Mouse (Mus musculus): ENCODE results near the gene Ip6k3. TPM values are rescaled to one million over a fixed set of nuclear protein-coding genes. Genes with fewer than 3 reads are reported as not detected.

Ip6k3 gene
- polyA plus RNA-seq, 2 experiments: 0.47 to 0.76 TPM

DNA sequence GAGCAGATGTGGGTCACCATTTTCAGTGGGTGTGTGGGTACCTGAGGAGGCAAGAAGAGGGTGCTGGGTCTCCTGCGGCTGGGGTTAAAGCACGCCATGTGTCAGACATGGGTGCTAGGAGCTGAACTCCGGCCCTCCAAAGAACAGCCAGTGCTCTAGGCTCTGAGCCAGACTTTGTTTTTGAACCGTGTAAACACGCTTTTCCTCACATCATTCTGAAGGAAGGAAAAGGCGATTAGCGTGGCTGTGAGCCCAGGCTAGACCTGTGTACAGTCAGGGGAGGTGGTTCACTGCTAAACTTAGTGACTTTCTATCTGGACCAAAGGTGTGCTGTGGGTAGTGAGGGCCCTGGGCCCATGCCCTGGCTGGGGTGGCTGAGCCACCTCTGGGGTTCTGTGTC lies 57.5 kb downstream of the Ip6k3 start:
- no peak overlapping the region for H3K27ac ChIP-seq (replicated peaks; ENCODE audit: low read depth, low read length)
- no peak overlapping the region for H3K4me3 ChIP-seq (replicated peaks; ENCODE audit: low read length)
- H3K27me3 ChIP-seq (ENCODE audit: control insufficient read depth, insufficient read depth, low read length): no peaks in the 10 kb centered on the region
- no peak overlapping the region for H3K4me2 ChIP-seq (replicated peaks; ENCODE audit: low read depth, low read length, severe bottlenecking)
- TF ChIP-seq POLR2A (IDR thresholded peaks at IDR 0.05; ENCODE audit: borderline replicate concordance, extremely low read depth, insufficient read depth, insufficient read length): no peak
- ATAC-seq (ENCODE audit: low FRiP score, low read depth): no peak
- H3K9me3 ChIP-seq (ENCODE audit: control insufficient read depth, low read length): no peaks in the 10 kb centered on the region
- H3K9ac ChIP-seq (ENCODE audit: low read depth, low read length, severe bottlenecking): no peak overlapping the region
- H3K36me3 ChIP-seq (ENCODE audit: control insufficient read depth, insufficient read depth, low read length): peaks cover 31% of the 10 kb centered on the region
- DNase-seq (ENCODE audit: low spot score): no peak
- 91% methylated on average over 7 of the region's 7 CpGs for WGBS
- no peaks in the 10 kb centered on the region for H3K4me1 ChIP-seq (ENCODE audit: control insufficient read depth, insufficient read depth, low read length)

DNA sequence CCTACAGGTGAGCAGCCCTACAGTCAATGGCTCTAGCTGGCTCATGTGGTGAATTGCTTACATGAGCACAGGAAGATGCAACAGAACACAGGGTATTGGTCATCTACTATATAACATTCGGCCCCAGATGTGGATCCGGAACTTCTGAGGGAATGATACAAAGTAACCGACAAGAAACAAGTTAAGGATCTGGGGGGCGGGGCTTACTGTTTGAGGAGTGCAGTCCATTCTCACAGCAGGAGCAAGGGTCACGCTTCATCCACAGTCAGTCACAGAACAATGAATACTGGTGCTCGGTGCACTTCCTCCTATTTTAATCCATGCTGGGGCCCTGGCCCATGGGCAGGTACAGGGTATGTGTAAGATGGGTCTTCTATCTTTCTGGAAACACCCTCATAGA lies 59.7 kb downstream of the Ip6k3 start:
- DNase-seq (ENCODE audit: low spot score): no peak
- ATAC-seq (ENCODE audit: low FRiP score, low read depth): no peak
- no peak overlapping the region for H3K4me2 ChIP-seq (replicated peaks; ENCODE audit: low read depth, low read length, severe bottlenecking)
- no peak overlapping the region for H3K4me3 ChIP-seq (replicated peaks; ENCODE audit: low read length)
- H3K36me3 ChIP-seq (ENCODE audit: control insufficient read depth, insufficient read depth, low read length): peaks cover 16% of the 10 kb centered on the region; the same call in 1 of the 2 replicates
- TF ChIP-seq POLR2A (IDR thresholded peaks at IDR 0.05; ENCODE audit: borderline replicate concordance, extremely low read depth, insufficient read depth, insufficient read length): no peak
- no peaks in the 10 kb centered on the region for H3K27me3 ChIP-seq (ENCODE audit: control insufficient read depth, insufficient read depth, low read length)
- 83% methylated on average over 6 of the region's 6 CpGs for WGBS
- no peak overlapping the region for H3K9ac ChIP-seq (ENCODE audit: low read depth, low read length, severe bottlenecking)
- H3K27ac ChIP-seq (replicated peaks; ENCODE audit: low read depth, low read length): no peak overlapping the region
- H3K4me1 ChIP-seq (ENCODE audit: control insufficient read depth, insufficient read depth, low read length): no peaks in the 10 kb centered on the region
- no peaks in the 10 kb centered on the region for H3K9me3 ChIP-seq (ENCODE audit: control insufficient read depth, low read length)

DNA sequence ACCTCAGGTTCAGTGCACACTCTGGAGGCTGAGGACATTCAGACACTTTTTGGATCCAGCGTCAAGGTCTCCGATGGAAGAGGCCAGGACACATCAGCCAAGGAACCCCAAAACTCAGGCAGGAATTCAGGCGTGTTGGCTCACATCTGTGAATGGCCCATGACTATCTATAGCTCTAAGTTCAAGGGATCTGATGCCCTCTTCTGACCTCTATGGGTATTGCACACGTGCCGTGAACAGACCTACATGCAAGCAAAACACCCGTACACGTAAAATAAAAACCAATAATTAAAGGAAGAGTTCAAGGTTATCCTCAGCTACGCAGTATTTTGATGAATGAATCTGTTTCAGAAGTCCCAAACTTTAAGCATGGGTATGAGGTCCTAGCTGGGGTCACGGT lies 60.9 kb downstream of the Ip6k3 start:
- DNase-seq (ENCODE audit: low spot score) (peak; percentile 32), ATAC-seq (ENCODE audit: low FRiP score, low read depth) (no peak)
- no peak overlapping the region for H3K4me3 ChIP-seq (replicated peaks; ENCODE audit: low read length)
- H3K4me2 ChIP-seq (replicated peaks; ENCODE audit: low read depth, low read length, severe bottlenecking): no peak overlapping the region
- WGBS: 88% methylated on average over 9 of the region's 9 CpGs
- H3K4me1 ChIP-seq (ENCODE audit: control insufficient read depth, insufficient read depth, low read length): no peaks in the 10 kb centered on the region
- peaks cover 11% of the 10 kb centered on the region; the same call in 1 of the 2 replicates for H3K36me3 ChIP-seq (ENCODE audit: control insufficient read depth, insufficient read depth, low read length)
- no peak overlapping the region for H3K9ac ChIP-seq (ENCODE audit: low read depth, low read length, severe bottlenecking)
- H3K9me3 ChIP-seq (ENCODE audit: control insufficient read depth, low read length): no peaks in the 10 kb centered on the region
- H3K27ac ChIP-seq (replicated peaks; ENCODE audit: low read depth, low read length): no peak overlapping the region
- no peaks in the 10 kb centered on the region for H3K27me3 ChIP-seq (ENCODE audit: control insufficient read depth, insufficient read depth, low read length)
- no peak for TF ChIP-seq POLR2A (IDR thresholded peaks at IDR 0.05; ENCODE audit: borderline replicate concordance, extremely low read depth, insufficient read depth, insufficient read length)

DNA sequence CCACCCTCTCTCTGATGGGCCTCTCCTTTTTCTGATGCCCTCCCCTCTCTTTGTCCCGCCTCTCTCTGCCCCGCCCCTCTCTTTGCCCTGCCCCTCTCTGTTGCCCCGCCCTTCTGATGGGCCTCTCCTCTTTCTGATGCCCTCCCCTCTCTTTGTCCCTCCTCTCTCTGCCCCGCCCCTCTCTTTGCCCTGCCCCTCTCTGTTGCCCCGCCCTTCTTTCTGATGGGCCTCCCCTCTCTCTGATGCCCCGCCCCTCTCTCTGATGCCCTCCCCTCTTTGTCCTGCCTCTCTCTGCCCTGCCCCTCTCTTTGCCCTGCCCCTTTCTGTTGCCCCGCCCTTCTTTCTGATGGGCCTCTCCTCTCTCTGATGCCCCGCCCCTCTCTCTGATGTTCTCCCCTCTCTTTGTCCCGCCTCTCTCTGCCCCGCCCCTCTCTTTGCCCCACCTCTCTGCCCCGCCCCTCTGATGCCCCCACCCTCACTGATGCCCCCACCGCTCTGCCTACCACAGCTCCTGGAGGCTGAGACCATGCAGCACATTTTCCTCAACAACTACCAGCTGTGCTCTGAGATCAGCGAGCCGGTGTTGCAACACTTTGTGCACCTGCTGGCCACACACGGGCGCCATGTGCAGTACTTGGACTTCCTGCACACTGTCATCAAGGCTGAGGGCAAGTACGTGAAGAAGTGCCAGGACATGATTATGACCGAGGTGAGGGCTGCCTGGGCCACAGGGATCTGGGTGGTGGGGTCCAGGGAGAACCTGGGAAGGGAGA lies 61.7 kb downstream of the Ip6k3 start:
- H3K36me3 ChIP-seq (ENCODE audit: control insufficient read depth, insufficient read depth, low read length): peaks cover 8% of the 10 kb centered on the region; the same call in 1 of the 2 replicates
- 69% methylated on average over 18 of the region's 18 CpGs for WGBS
- no peaks in the 10 kb centered on the region for H3K9me3 ChIP-seq (ENCODE audit: control insufficient read depth, low read length)
- no peak for DNase-seq (ENCODE audit: low spot score)
- no peak overlapping the region for H3K4me2 ChIP-seq (replicated peaks; ENCODE audit: low read depth, low read length, severe bottlenecking)
- no peaks in the 10 kb centered on the region for H3K4me1 ChIP-seq (ENCODE audit: control insufficient read depth, insufficient read depth, low read length)
- ATAC-seq (ENCODE audit: low FRiP score, low read depth): no peak
- no peak overlapping the region for H3K4me3 ChIP-seq (replicated peaks; ENCODE audit: low read length)
- H3K9ac ChIP-seq (ENCODE audit: low read depth, low read length, severe bottlenecking): no peak overlapping the region
- no peak for TF ChIP-seq POLR2A (IDR thresholded peaks at IDR 0.05; ENCODE audit: borderline replicate concordance, extremely low read depth, insufficient read depth, insufficient read length)
- H3K27ac ChIP-seq (replicated peaks; ENCODE audit: low read depth, low read length): no peak overlapping the region
- H3K27me3 ChIP-seq (ENCODE audit: control insufficient read depth, insufficient read depth, low read length): no peaks in the 10 kb centered on the region

DNA sequence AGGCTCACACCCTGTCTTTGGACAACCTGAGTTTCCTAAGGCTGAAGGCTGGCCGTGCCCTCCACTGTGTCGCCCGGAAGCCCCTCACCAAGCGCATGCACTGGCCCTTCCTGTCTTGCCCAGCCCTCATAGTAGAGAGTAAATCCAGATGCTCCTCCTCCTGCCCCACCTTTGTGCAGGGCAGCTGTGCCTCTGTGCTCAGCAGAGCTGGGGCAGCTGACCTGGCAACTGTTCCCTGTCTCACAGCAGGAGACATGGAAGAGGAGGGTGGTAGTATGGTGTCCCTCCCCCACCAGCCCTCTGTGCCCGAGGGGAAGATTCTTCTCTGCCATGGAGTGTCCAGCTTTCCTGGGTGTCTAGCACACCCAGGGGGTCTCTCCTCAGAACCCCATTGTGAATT lies 65.9 kb downstream of the Ip6k3 start:
- Histone ChIP-seq H3K9ac (ENCODE audit: low read depth, low read length, severe bottlenecking) (no peak overlapping the region), H3K9me3 (ENCODE audit: control insufficient read depth, low read length) (no peaks in the 10 kb centered on the region), H3K4me2 (replicated peaks; ENCODE audit: low read depth, low read length, severe bottlenecking) (no peak overlapping the region), H3K27me3 (ENCODE audit: control insufficient read depth, insufficient read depth, low read length) (no peaks in the 10 kb centered on the region), H3K4me3 (replicated peaks; ENCODE audit: low read length) (no peak overlapping the region), H3K27ac (replicated peaks; ENCODE audit: low read depth, low read length) (no peak overlapping the region), H3K36me3 (ENCODE audit: control insufficient read depth, insufficient read depth, low read length) (peaks cover 4% of the 10 kb centered on the region), H3K4me1 (ENCODE audit: control insufficient read depth, insufficient read depth, low read length) (no peaks in the 10 kb centered on the region)
- 66% methylated on average over 5 of the region's 5 CpGs for WGBS
- ATAC-seq (ENCODE audit: low FRiP score, low read depth): no peak
- no peak for DNase-seq (ENCODE audit: low spot score)
- no peak for TF ChIP-seq POLR2A (IDR thresholded peaks at IDR 0.05; ENCODE audit: borderline replicate concordance, extremely low read depth, insufficient read depth, insufficient read length)

All from limb, embryonic 14.5 days (tissue).